Mouse (Mus musculus) right cerebral cortex, postnatal 36 days (tissue): ENCODE data around the gene Cep68.

Experiments used
- DNase-seq, 2 experiments: peaks; one replicate each; pipeline ENCODE4 v3.0.0; 2022; ENCODE audit warnings: low spot score in 2 of 2, mixed read lengths in 1 of 2

Gene Cep68

GRCm38 (mm10) chr11:20249296-20250110, at the start of gene Cep68:
TSS of gene Cep68 (minus strand) at chr11:20249429.
- DNase-seq: peak; percentile 94 to 95

- DNase-seq: no peak
Observed at GRCm38 (mm10) chr11:20284463-20284862, 35.2 kb upstream of the Cep68 start.

- DNase-seq: no peak
Observed at GRCm38 (mm10) chr11:20282601-20283219, 33.5 kb upstream of the Cep68 start.

- DNase-seq: no peak
Observed at GRCm38 (mm10) chr11:20280982-20281381, 31.8 kb upstream of the Cep68 start.

- DNase-seq: no peak
Observed at GRCm38 (mm10) chr11:20278702-20279101, 29.5 kb upstream of the Cep68 start.

GRCm38 (mm10) chr11:20277106-20277505, 27.9 kb upstream of the Cep68 start:
- no peak for DNase-seq

- no peak for DNase-seq
Observed at GRCm38 (mm10) chr11:20275974-20276373, 26.7 kb upstream of the Cep68 start.

GRCm38 (mm10) chr11:20269885-20270284, 20.7 kb upstream of the Cep68 start:
- no peak for DNase-seq

GRCm38 (mm10) chr11:20262628-20263380, 13.6 kb upstream of the Cep68 start:
- no peak for DNase-seq

GRCm38 (mm10) chr11:20254791-20255190, 5.6 kb upstream of the Cep68 start:
- no peak for DNase-seq

GRCm38 (mm10) chr11:20253088-20253487, 3.9 kb upstream of the Cep68 start:
- DNase-seq: no peak

GRCm38 (mm10) chr11:20250476-20251178, 1.4 kb upstream of the Cep68 start:
- no peak for DNase-seq

GRCm38 (mm10) chr11:20248840-20249239, 389 bp downstream of the Cep68 start:
- no peak for DNase-seq

- DNase-seq: no peak
Observed at GRCm38 (mm10) chr11:20248277-20248676, 952 bp downstream of the Cep68 start.

- no peak for DNase-seq
Observed at GRCm38 (mm10) chr11:20247146-20247855, 1.9 kb downstream of the Cep68 start.

GRCm38 (mm10) chr11:20246616-20247015, 2.6 kb downstream of the Cep68 start:
- no peak for DNase-seq

GRCm38 (mm10) chr11:20245316-20245715, 3.9 kb downstream of the Cep68 start:
- DNase-seq: no peak

- DNase-seq: no peak
Observed at GRCm38 (mm10) chr11:20244336-20245290, 4.6 kb downstream of the Cep68 start.

- DNase-seq: no peak
Observed at GRCm38 (mm10) chr11:20243214-20243913, 5.9 kb downstream of the Cep68 start.
